Mouse (Mus musculus): Measurements from ENCODE around the gene Atcay.

DNA sequence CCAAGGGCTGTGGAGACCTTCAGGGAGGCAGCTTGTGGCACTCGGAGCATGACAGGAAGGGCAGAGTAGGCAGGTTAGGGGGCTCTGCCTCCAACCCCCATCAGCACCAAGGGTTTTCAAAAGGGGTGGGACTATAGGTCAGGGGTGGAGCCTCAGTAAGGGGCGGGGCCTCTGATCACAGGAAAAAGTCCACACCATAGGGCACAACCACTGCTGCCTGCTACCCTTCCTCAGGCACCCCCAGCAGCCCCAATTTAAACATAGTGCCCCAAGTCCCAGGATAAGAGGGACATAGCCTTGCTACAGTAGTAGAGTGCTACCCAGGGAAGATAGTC, 68.3 kb downstream of the Atcay start:
- TF ChIP-seq GATA1 (IDR thresholded peaks at IDR 0.05; ENCODE audit: low read length) = no peak
- no peak for TF ChIP-seq TAL1 (IDR thresholded peaks at IDR 0.05; ENCODE audit: low read length)

All from erythroblast, embryonic 14.5 days (primary cell).